Mouse (Mus musculus) neural tube, embryonic 14.5 days (tissue): ENCODE measurements at regions not wholly inside any gene's neighbourhood (a gene's known extent, or its start where the extent isn't known, plus 50 kb on each side); places are given as distances from the start of the nearest gene placed in this dataset.

Experiments
- ATAC-seq: fragments of 200-750 bp; cut with Nextera tagmentation; 2 replicates; pipeline ENCODE4 v1.8.0; 2017; ENCODE audit warnings: low read depth, mild to moderate bottlenecking, moderate TSS enrichment, moderate library complexity
- H3K27ac ChIP-seq: fragments of 300-500 bp; sonication (generic); 2 replicates; pipeline ENCODE4 v1.5.1; 2014; ENCODE audit warnings: low read depth, mild to moderate bottlenecking, control low read depth, low read length, moderate library complexity, mixed read lengths
- H3K27me3 ChIP-seq: fragments of 300-500 bp; sonication (generic); 2 replicates; pipeline ENCODE4 v1.6.1; 2014; ENCODE audit warnings: low read length; ENCODE audit not compliant: control insufficient read depth, insufficient read depth
- H3K36me3 ChIP-seq: fragments of 300-500 bp; sonication (generic); 2 replicates; pipeline ENCODE4 v1.6.1; 2014; ENCODE audit warnings: low read length, mixed read lengths; ENCODE audit not compliant: control insufficient read depth, insufficient read depth
- H3K4me1 ChIP-seq: fragments of 300-500 bp; sonication (generic); 2 replicates; pipeline ENCODE4 v1.6.1; 2014; ENCODE audit warnings: low read length; ENCODE audit not compliant: control insufficient read depth, insufficient read depth
- H3K4me2 ChIP-seq: fragments of 300-500 bp; sonication (generic); 2 replicates; pipeline ENCODE4 v1.6.1; 2014; ENCODE audit warnings: mild to moderate bottlenecking, low read depth, low read length, control low read depth
- H3K4me3 ChIP-seq: fragments of 300-500 bp; sonication (generic); 2 replicates; pipeline ENCODE4 v1.5.1; 2014; ENCODE audit warnings: low read depth, low read length, control low read depth, mixed read lengths
- H3K9ac ChIP-seq: fragments of 300-500 bp; sonication (generic); replicated peaks from 2 replicates; pipeline ENCODE4 v1.6.1; 2014; ENCODE audit warnings: low read depth, mild to moderate bottlenecking, control low read depth, low read length, mixed read lengths
- H3K9me3 ChIP-seq: fragments of 300-500 bp; sonication (generic); 2 replicates; pipeline ENCODE4 v1.6.1; 2016; ENCODE audit warnings: low read length; ENCODE audit not compliant: control insufficient read depth
- WGBS: fragments of 180-500 bp; shearing (Covaris S2); extraction: QIAGEN DNeasy Blood & Tissue Kit; methylation state at CpG from one replicate; pipeline ENCODE4 v1.1.7; 2014; 5-methylcytosine and 5-hydroxymethylcytosine counted together

DNA sequence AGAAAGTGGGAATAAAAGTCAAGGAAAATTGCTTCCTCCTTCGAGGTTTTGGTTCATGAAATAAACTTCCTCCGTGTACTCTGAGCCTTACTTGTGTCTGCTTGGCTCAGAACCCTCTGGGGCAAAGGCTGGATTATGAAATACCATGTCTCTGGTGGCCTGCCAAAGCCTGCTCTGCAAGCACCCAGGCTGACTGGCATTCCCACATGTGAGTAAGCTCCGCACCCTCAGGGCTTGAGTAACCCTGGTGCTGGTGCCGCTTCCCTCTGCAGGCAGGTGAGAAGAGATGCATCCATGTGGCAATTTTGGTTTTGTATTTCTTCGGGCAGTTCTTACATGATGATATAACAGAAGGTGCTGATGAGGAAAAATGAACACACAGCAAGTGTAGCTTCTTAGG, 66.0 kb downstream of the Nr2f2 start:
- Histone ChIP-seq H3K4me3 (no peak overlapping the region), H3K9ac (no peak overlapping the region), H3K4me1 (no peaks in the 10 kb centered on the region), H3K27me3 (no peaks in the 10 kb centered on the region; the same call in 1 of the 2 replicates), H3K4me2 (no peak overlapping the region), H3K36me3 (no peaks in the 10 kb centered on the region), H3K27ac (no peak overlapping the region), H3K9me3 (no peaks in the 10 kb centered on the region)
- ATAC-seq = no peak
- WGBS = 78% methylated on average over 5 of the region's 5 CpGs

DNA sequence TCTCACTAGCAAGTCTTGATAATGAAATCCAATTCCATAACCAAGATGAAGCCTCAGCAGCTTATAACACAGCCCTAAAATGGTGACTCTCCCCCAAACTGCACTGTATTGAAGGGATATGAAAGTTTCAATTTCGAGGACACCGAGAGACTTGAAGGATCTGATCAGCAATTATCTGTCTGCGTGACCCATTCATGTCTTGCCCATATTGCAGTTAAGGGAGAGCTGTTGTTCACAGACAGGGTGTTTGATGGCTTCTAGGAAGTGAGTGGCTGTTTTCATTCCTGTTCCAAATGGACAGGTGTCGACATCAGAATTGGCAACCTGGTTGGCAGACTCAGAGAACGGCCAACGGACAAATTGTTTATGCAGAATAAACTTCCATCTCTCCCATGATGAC, 75.1 kb downstream of the Nr2f2 start:
- no peak overlapping the region for H3K9ac ChIP-seq
- H3K4me1 ChIP-seq = no peaks in the 10 kb centered on the region
- no peak overlapping the region for H3K4me3 ChIP-seq
- H3K36me3 ChIP-seq = no peaks in the 10 kb centered on the region
- H3K9me3 ChIP-seq = no peaks in the 10 kb centered on the region
- peaks cover 22% of the 10 kb centered on the region for H3K27me3 ChIP-seq
- no peak overlapping the region for H3K27ac ChIP-seq
- ATAC-seq = no peak
- no peak overlapping the region for H3K4me2 ChIP-seq
- WGBS = 89% methylated on average over 6 of the region's 6 CpGs

DNA sequence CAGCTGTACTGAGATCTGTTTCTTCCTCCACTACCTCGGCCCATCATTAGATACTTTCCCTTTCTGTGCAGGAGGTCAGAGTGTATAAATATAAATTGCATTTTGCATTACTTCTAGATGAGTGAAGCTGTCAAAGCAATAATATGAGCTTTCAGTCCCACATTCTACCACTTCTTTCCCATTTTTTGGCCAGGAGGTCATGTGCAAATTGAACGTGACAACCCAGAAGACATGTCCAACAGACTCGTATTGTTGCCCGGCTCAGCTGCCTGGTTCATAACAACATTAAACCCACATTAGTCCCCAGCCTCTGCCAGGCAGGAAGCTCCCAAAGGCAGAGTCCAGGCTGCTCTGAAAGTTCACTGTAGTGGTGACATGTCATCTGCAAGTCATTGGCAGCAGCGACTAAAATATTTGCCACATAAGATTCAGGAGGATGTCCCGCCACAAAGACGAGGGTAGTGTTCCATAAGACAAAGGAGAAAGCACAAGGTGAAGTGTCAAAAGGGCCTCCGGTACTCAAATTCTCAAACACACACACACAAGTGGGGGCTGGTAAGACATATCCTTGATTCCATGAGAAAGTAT, 75.7 kb downstream of the Nr2f2 start:
- ATAC-seq = no peak
- H3K27me3 ChIP-seq = peaks cover 24% of the 10 kb centered on the region
- no peaks in the 10 kb centered on the region for H3K9me3 ChIP-seq
- no peak overlapping the region for H3K4me3 ChIP-seq
- no peak overlapping the region for H3K27ac ChIP-seq
- H3K36me3 ChIP-seq = no peaks in the 10 kb centered on the region
- H3K9ac ChIP-seq = no peak overlapping the region
- H3K4me1 ChIP-seq = no peaks in the 10 kb centered on the region
- 78% methylated on average over 8 of the region's 8 CpGs for WGBS
- no peak overlapping the region for H3K4me2 ChIP-seq

DNA sequence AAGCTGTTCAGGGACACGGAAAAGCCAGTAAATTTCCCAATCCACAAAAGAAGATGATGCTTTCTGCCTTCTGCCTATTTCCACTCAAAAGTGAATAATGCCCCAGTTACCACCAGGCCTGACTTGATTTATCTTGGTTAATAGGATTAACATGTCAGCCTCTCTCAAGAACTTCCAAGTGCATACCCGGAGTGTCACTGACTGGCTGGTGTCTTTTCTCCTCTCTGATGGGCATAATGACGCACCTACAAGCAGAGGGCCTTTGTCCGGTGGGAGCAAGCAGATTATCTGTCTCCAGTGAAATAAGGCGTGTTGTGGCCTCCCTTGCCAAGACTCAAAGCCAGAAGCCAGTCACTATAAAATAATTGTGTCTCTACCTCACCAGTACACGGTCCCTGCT, 76.3 kb downstream of the Nr2f2 start:
- Histone ChIP-seq H3K36me3 (no peaks in the 10 kb centered on the region), H3K9me3 (no peaks in the 10 kb centered on the region), H3K27ac (no peak overlapping the region), H3K4me1 (no peaks in the 10 kb centered on the region), H3K4me2 (no peak overlapping the region), H3K4me3 (no peak overlapping the region), H3K9ac (no peak overlapping the region), H3K27me3 (peaks cover 29% of the 10 kb centered on the region)
- ATAC-seq = no peak
- 56% methylated on average over 6 of the region's 6 CpGs for whole genome bisulfite sequencing

DNA sequence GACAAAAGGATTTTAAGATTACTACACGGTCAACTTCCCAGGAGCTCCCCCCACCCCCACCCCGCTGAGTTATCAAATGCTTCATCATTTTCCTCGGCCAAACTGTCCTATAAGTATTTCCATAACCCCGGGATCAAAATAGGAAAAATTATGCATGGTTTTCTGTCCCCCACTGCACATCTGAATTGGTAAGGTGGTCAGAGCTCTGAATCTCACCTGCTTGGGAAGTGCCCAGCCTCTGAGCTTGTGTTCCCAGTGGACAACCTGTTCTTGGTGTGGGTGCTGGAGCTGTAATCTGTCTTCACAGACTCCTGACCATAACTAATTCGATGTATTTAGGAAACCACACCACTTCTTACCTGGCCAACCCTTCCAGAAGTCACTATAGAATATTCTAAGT, 77.9 kb downstream of the Nr2f2 start:
- H3K4me1 ChIP-seq = no peaks in the 10 kb centered on the region
- ATAC-seq = no peak
- no peak overlapping the region for H3K27ac ChIP-seq
- no peaks in the 10 kb centered on the region for H3K36me3 ChIP-seq
- no peaks in the 10 kb centered on the region for H3K9me3 ChIP-seq
- WGBS = 13% methylated on average over 5 of the region's 5 CpGs
- no peak overlapping the region for H3K9ac ChIP-seq
- no peak overlapping the region for H3K4me2 ChIP-seq
- H3K4me3 ChIP-seq = no peak overlapping the region
- peaks cover 45% of the 10 kb centered on the region for H3K27me3 ChIP-seq

DNA sequence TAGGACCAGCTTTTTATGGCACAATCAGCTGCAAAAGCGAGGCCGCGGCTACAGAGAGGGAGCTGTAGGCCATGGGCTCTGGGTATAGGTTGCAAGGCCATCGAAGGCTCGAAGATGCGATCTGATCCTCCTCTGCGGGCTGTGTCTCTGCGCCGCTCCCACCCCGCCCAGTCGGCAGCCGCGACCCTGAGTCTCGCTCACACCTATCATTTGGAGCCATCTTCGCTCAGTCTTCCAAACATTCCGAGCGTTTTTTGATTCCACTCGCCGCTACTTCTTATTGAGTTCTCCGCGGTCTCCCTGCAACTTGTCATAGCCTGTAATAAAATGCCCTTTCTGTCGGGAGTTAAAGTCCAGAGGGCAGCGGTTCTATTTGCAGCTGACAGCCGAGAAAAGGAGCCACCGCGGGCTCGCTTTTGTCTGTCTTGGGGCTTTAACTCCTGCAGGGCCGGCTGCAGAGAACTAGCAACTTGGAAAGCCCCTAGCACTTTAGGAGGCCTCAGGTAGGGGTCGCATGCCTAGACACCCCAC, 78.6 kb downstream of the Nr2f2 start:
- Histone ChIP-seq H3K27me3 (peaks cover 49% of the 10 kb centered on the region), H3K4me3 (peak overlapping the region; percentile 2; the same call in 1 of the 2 replicates), H3K27ac (no peak overlapping the region), H3K36me3 (no peaks in the 10 kb centered on the region), H3K4me1 (no peaks in the 10 kb centered on the region), H3K9me3 (no peaks in the 10 kb centered on the region), H3K4me2 (peak overlapping the region; percentile 27; the same call in 1 of the 2 replicates), H3K9ac (no peak overlapping the region)
- WGBS = under 1% methylated on average over 29 of the region's 29 CpGs
- ATAC-seq = no peak

DNA sequence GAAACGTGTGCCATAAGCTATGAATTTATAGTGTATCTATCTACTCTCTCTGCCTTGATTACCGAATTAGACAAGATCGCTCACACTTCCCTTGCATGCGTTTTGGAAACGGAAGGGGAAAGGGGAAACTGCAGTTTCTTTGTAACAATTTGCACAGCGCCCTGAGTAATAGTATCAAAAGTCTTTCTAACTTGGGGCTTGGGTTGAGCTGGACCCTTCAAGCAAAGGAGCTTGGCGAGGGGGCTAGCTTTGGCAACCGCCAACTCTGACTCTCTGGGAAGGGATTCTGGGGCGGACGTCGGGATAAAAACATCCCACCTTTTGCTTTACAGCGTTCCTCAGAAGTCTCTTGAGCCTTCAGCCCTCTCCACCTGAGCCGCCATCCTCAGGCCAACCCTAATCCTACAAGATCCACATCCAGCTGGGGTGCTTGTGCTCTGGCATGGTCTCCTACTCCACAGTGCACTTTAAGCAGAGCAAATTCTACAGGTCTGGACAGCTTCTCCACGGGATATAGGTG, 79.6 kb downstream of the Nr2f2 start:
- Histone ChIP-seq H3K27ac (no peak overlapping the region), H3K27me3 (peaks cover 51% of the 10 kb centered on the region), H3K36me3 (no peaks in the 10 kb centered on the region), H3K4me2 (no peak overlapping the region), H3K9ac (no peak overlapping the region), H3K4me3 (no peak overlapping the region), H3K9me3 (no peaks in the 10 kb centered on the region), H3K4me1 (no peaks in the 10 kb centered on the region)
- no peak for ATAC-seq
- 5% methylated on average over 14 of the region's 14 CpGs for WGBS

DNA sequence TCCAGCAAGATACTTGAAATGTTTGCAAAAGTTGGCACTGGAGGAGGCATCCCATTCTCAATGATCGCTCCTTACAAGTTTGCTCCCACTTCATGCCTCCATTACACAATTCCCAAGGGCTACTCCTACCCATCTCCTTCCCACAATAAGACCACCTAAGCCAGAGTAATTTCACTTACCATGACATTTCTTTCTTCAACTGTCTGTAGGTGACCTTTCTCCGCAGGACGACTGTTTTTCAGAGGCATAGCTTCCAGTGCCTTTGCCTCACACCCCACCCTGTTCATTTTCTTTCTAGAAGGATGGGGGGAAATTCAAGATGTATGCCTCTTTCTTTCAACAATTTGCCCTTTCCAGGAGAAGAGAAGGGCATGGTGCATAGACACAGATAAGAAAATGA, 81.2 kb downstream of the Nr2f2 start:
- Histone ChIP-seq H3K27me3 (peaks cover 52% of the 10 kb centered on the region), H3K4me1 (peaks cover 9% of the 10 kb centered on the region; the same call in 1 of the 2 replicates), H3K36me3 (no peaks in the 10 kb centered on the region), H3K9me3 (no peaks in the 10 kb centered on the region), H3K27ac (no peak overlapping the region), H3K4me2 (no peak overlapping the region), H3K9ac (no peak overlapping the region), H3K4me3 (no peak overlapping the region)
- 7% methylated on average over 3 of the region's 3 CpGs for WGBS
- no peak for ATAC-seq

DNA sequence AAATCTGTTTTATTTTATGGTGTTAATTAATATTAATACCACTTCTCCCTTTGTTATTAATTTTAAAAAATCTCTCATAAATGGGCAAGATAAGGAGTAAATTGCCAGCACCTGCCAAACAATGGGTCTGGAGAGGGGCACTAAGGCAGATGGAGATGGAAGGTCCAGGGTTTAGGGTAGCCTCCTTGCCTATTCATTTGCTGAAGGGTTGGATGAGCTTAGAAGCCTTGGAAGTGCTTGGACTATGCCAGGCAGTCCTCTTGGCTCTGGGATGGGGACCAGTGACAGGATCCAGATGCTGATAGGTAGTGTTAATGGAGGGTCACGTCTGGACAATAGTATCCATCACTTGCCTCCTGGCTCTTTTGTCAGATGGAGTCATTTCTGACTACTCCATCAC, 82.7 kb downstream of the Nr2f2 start:
- H3K9ac ChIP-seq = no peak overlapping the region
- peaks cover 11% of the 10 kb centered on the region; the same call in 1 of the 2 replicates for H3K4me1 ChIP-seq
- H3K9me3 ChIP-seq = no peaks in the 10 kb centered on the region
- 4% methylated on average over 1 of the region's 1 CpGs for WGBS
- no peak overlapping the region for H3K4me3 ChIP-seq
- H3K27me3 ChIP-seq = peaks cover 45% of the 10 kb centered on the region
- no peaks in the 10 kb centered on the region for H3K36me3 ChIP-seq
- H3K4me2 ChIP-seq = no peak overlapping the region
- no peak overlapping the region for H3K27ac ChIP-seq
- no peak for ATAC-seq
